ENCODE assay signal across 26 mouse cellular contexts in the genomic region with DNA sequence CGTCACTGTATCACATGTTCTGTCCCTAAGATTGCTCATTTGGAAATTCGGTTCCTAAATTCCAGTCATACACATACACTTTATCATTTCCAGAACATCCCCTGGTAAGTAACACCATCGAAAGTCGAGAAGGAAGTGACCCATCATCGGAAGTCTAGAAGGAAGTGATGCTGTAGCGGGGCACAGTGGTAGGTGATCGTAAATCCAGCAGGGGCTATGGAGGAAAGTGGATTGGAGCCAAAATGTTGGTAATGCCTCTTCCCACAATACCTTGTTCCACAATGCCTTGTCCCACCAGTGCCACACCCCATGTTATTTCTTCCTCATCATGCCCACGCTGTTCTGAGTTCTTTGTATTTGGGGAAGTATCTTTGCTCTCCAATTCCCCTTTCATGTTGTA. TPM values are rescaled to one million over a fixed set of nuclear protein-coding genes. Genes with fewer than 3 reads are reported as not detected.
A peak's percentile ranks its signal among the peaks of the same experiment; 100 is the strongest.
DNase-seq lines count a peak whose midpoint lies in the region; ATAC-seq lines count a peak whose summit lies in the region.
"Had no signal": no experiment of that assay in that cellular context is flagged by ENCODE, and none has a peak within 500 bp of the region (broad histone marks: within the 10 kb centered on the region; RNA-seq: fewer than 3 reads in every experiment).

No protein-coding gene starts in this region.

- no peaks in the 10 kb centered on the region for H3K9me3 ChIP-seq in midbrain, embryonic 11.5 days (ENCODE audit: control insufficient read depth, low read length)
- H3K9me3 ChIP-seq in midbrain, embryonic 14.5 days (ENCODE audit: control insufficient read depth, low read length), result no peaks in the 10 kb centered on the region
- H3K9me3 ChIP-seq: embryonic facial prominence, embryonic 12.5 days; embryonic facial prominence, embryonic 15.5 days; forebrain, embryonic 15.5 days; G1E; hindbrain, embryonic 10.5 days; hindbrain, embryonic 13.5 days; intestine, embryonic 15.5 days had no signal

- H3K4me1 ChIP-seq in midbrain, embryonic 11.5 days (ENCODE audit: control insufficient read depth, insufficient read depth, low read length), result no peaks in the 10 kb centered on the region
- H3K4me1 ChIP-seq in midbrain, embryonic 14.5 days (ENCODE audit: control insufficient read depth, insufficient read depth, low read length), result no peaks in the 10 kb centered on the region
- H3K4me1 ChIP-seq: embryonic facial prominence, embryonic 12.5 days; embryonic facial prominence, embryonic 15.5 days; forebrain, embryonic 15.5 days; hindbrain, embryonic 13.5 days; intestine, embryonic 15.5 days had no signal

- peak; percentile 89 for DNase-seq in heart, adult 11 months
- DNase-seq in heart, adult 9 months (ENCODE audit: low spot score in 2 of 2), result no peak
- peak; percentile 71 for DNase-seq in midbrain, embryonic 11.5 days (ENCODE audit: low spot score, missing footprints)
- no peak for DNase-seq in midbrain, embryonic 14.5 days
- no peak for DNase-seq in embryo, embryonic 9.5 days (ENCODE audit: extremely low spot score)
- no peak for DNase-seq in thymus, postnatal 10 days (ENCODE audit: low spot score in 2 of 2)
- DNase-seq: adrenal gland, postnatal 10 days; adrenal gland, postnatal 36 days; B cell, adult 2 months; cerebellum, adult 11 months; cerebellum, adult 2 months; cerebellum, adult 9-11 months; cerebellum, postnatal 36 days; gastrocnemius, postnatal 14 days had no signal

- no peaks in the 10 kb centered on the region for H3K36me3 ChIP-seq in midbrain, embryonic 11.5 days (ENCODE audit: control insufficient read depth, insufficient read depth, low read length)
- H3K36me3 ChIP-seq in midbrain, embryonic 14.5 days (ENCODE audit: control insufficient read depth, insufficient read depth, low read length), result no peaks in the 10 kb centered on the region
- H3K36me3 ChIP-seq: embryonic facial prominence, embryonic 12.5 days; embryonic facial prominence, embryonic 15.5 days; forebrain, embryonic 15.5 days; G1E; hindbrain, embryonic 10.5 days; hindbrain, embryonic 13.5 days; intestine, embryonic 15.5 days had no signal

- 93% methylated on average over 8 of the region's 8 CpGs for WGBS in midbrain, embryonic 11.5 days
- WGBS in midbrain, embryonic 14.5 days, result 96% methylated on average over 8 of the region's 8 CpGs

- H3K27ac ChIP-seq in midbrain, embryonic 11.5 days (ENCODE audit: low read depth, low read length), result no peak overlapping the region
- no peak overlapping the region for H3K27ac ChIP-seq in midbrain, embryonic 14.5 days (replicated peaks; ENCODE audit: low read depth, low read length)
- H3K27ac ChIP-seq: embryonic facial prominence, embryonic 12.5 days; embryonic facial prominence, embryonic 15.5 days; forebrain, embryonic 15.5 days; hindbrain, embryonic 10.5 days; hindbrain, embryonic 13.5 days; intestine, embryonic 15.5 days had no signal

- ATAC-seq in midbrain, embryonic 11.5 days (ENCODE audit: low FRiP score), result no peak
- ATAC-seq in midbrain, embryonic 14.5 days (ENCODE audit: low FRiP score, low TSS enrichment), result no peak
- 0 out of 2 replicates have a peak, but pooled peaks have one; percentile 14 for ATAC-seq in megakaryocyte progenitor cell, adult 5-6 weeks (replicated peaks; ENCODE audit: poor library complexity)
- ATAC-seq: forebrain, embryonic 15.5 days; hindbrain, embryonic 16.5 days; intestine, embryonic 15.5 days; Patski had no signal

- H3K4me2 ChIP-seq in midbrain, embryonic 11.5 days, result no peak overlapping the region
- no peak overlapping the region for H3K4me2 ChIP-seq in midbrain, embryonic 14.5 days (ENCODE audit: low read length)
- H3K4me2 ChIP-seq: embryonic facial prominence, embryonic 12.5 days; embryonic facial prominence, embryonic 15.5 days; forebrain, embryonic 15.5 days; heart, embryonic 11.5 days; hindbrain, embryonic 13.5 days; intestine, embryonic 15.5 days had no signal

- no peaks in the 10 kb centered on the region for H3K27me3 ChIP-seq in midbrain, embryonic 11.5 days (ENCODE audit: control insufficient read depth, insufficient read depth, low read length)
- no peaks in the 10 kb centered on the region for H3K27me3 ChIP-seq in midbrain, embryonic 14.5 days (ENCODE audit: control insufficient read depth, insufficient read depth, low read length)
- H3K27me3 ChIP-seq: CH12.LX; embryonic facial prominence, embryonic 12.5 days; embryonic facial prominence, embryonic 15.5 days; forebrain, embryonic 15.5 days; hindbrain, embryonic 13.5 days; intestine, embryonic 15.5 days; Patski had no signal

- H3K9ac ChIP-seq in midbrain, embryonic 11.5 days (ENCODE audit: low read length), result no peak overlapping the region
- H3K9ac ChIP-seq in midbrain, embryonic 14.5 days (replicated peaks; ENCODE audit: low read length), result no peak overlapping the region
- H3K9ac ChIP-seq: embryonic facial prominence, embryonic 12.5 days; embryonic facial prominence, embryonic 15.5 days; forebrain, embryonic 15.5 days; hindbrain, embryonic 13.5 days; intestine, embryonic 15.5 days had no signal

- no peak overlapping the region for H3K4me3 ChIP-seq in midbrain, embryonic 11.5 days (ENCODE audit: low read depth, low read length)
- H3K4me3 ChIP-seq in midbrain, embryonic 14.5 days (replicated peaks; ENCODE audit: low read depth, low read length), result no peak overlapping the region
- H3K4me3 ChIP-seq: embryonic facial prominence, embryonic 12.5 days; embryonic facial prominence, embryonic 15.5 days; forebrain, embryonic 15.5 days; hindbrain, embryonic 10.5 days; hindbrain, embryonic 13.5 days; intestine, embryonic 15.5 days had no signal

RNA-seq across cellular contexts. Expression of a gene that starts 32.4 kb away (rescaled TPM):
- polyA plus RNA-seq in midbrain, embryonic 11.5 days (2014; fragmentation: Nextera tagmentation; extraction: Ambion mirVana), result 410 and 445 TPM in 2 replicates
- 403 and 415 TPM in 2 replicates for polyA plus RNA-seq in midbrain, embryonic 14.5 days (2014; fragmentation: Nextera tagmentation; extraction: Ambion mirVana)
- total RNA-seq in megakaryocyte progenitor cell, adult 5-6 weeks (2015), result 6.9 and 7.6 TPM in 2 replicates
- 6.7 and 9.1 TPM in 2 replicates for total RNA-seq in megakaryocyte progenitor cell, adult 5-6 weeks (2017)
- polyA plus RNA-seq: G1E had no signal

Comparison
In these comparisons a context has a peak if more than half of its experiments do, and no peak if none do; other contexts are left out.
1. DNase-seq: peak in heart, adult 11 months (single experiment) and midbrain, embryonic 11.5 days (single experiment); none in heart, adult 9 months (0 of 2), midbrain, embryonic 14.5 days (single experiment), embryo, embryonic 9.5 days (single experiment) and thymus, postnatal 10 days (0 of 2).